Mouse (Mus musculus): ENCODE results near the gene Emid1. TPM values are rescaled to one million over a fixed set of nuclear protein-coding genes. Genes with fewer than 3 reads are reported as not detected.

Emid1 gene
- polyA plus RNA-seq, 1 experiment from 2014 or later, result 9.9 TPM

- DNase-seq (ENCODE audit: low spot score) (no peak), ATAC-seq (ENCODE audit: insufficient number of reproducible peaks, low FRiP score, low TSS enrichment, low read depth) (no peak)
- Histone ChIP-seq H3K27ac (replicated peaks; ENCODE audit: low read depth, low read length) (no peak overlapping the region), H3K9ac (ENCODE audit: low read length) (no peak overlapping the region), H3K4me1 (ENCODE audit: control insufficient read depth, insufficient read depth, low read length) (peaks cover 11% of the 10 kb centered on the region; the same call in 1 of the 2 replicates), H3K9me3 (ENCODE audit: control insufficient read depth, low read length) (no peaks in the 10 kb centered on the region), H3K36me3 (ENCODE audit: control insufficient read depth, insufficient read depth, low read length) (no peaks in the 10 kb centered on the region), H3K4me3 (ENCODE audit: low read depth, low read length) (no peak overlapping the region), H3K27me3 (ENCODE audit: control insufficient read depth, insufficient read depth, low read length) (no peaks in the 10 kb centered on the region), H3K4me2 (ENCODE audit: low read depth, severe bottlenecking) (no peak overlapping the region)
- 92% methylated on average over 4 of the region's 4 CpGs for WGBS
Measured at GRCm38 (mm10) chr11:5188170-5188569, 36.1 kb upstream of the Emid1 start.

GRCm38 (mm10) chr11:5184832-5185231 is 32.8 kb upstream of the Emid1 start:
- WGBS, result 83% methylated on average over 9 of the region's 9 CpGs
- no peak overlapping the region for H3K4me2 ChIP-seq (ENCODE audit: low read depth, severe bottlenecking)
- no peaks in the 10 kb centered on the region for H3K9me3 ChIP-seq (ENCODE audit: control insufficient read depth, low read length)
- H3K27me3 ChIP-seq (ENCODE audit: control insufficient read depth, insufficient read depth, low read length), result no peaks in the 10 kb centered on the region
- H3K4me1 ChIP-seq (ENCODE audit: control insufficient read depth, insufficient read depth, low read length), result 0 out of 2 replicates have a peak, but pooled peaks cover 7% of the 10 kb centered on the region
- H3K9ac ChIP-seq (ENCODE audit: low read length), result no peak overlapping the region
- ATAC-seq (ENCODE audit: insufficient number of reproducible peaks, low FRiP score, low TSS enrichment, low read depth) (no peak), DNase-seq (ENCODE audit: low spot score) (no peak)
- H3K4me3 ChIP-seq (ENCODE audit: low read depth, low read length), result no peak overlapping the region
- no peaks in the 10 kb centered on the region for H3K36me3 ChIP-seq (ENCODE audit: control insufficient read depth, insufficient read depth, low read length)
- H3K27ac ChIP-seq (replicated peaks; ENCODE audit: low read depth, low read length), result no peak overlapping the region; the same call in 1 of the 2 replicates

- Histone ChIP-seq H3K27me3 (ENCODE audit: control insufficient read depth, insufficient read depth, low read length) (no peaks in the 10 kb centered on the region), H3K9ac (ENCODE audit: low read length) (peak overlapping the region; percentile 35), H3K27ac (replicated peaks; ENCODE audit: low read depth, low read length) (peak overlapping the region; percentile 84; the same call in 1 of the 2 replicates), H3K4me1 (ENCODE audit: control insufficient read depth, insufficient read depth, low read length) (0 out of 2 replicates have a peak, but pooled peaks cover 7% of the 10 kb centered on the region), H3K36me3 (ENCODE audit: control insufficient read depth, insufficient read depth, low read length) (no peaks in the 10 kb centered on the region), H3K4me3 (ENCODE audit: low read depth, low read length) (no peak overlapping the region), H3K4me2 (ENCODE audit: low read depth, severe bottlenecking) (no peak overlapping the region; the same call in 1 of the 2 replicates), H3K9me3 (ENCODE audit: control insufficient read depth, low read length) (no peaks in the 10 kb centered on the region)
- 14% methylated on average over 9 of the region's 9 CpGs for WGBS
- DNase-seq (ENCODE audit: low spot score) (peak; percentile 63), ATAC-seq (ENCODE audit: insufficient number of reproducible peaks, low FRiP score, low TSS enrichment, low read depth) (peak; percentile 83)
Measured at GRCm38 (mm10) chr11:5184250-5184649, 32.2 kb upstream of the Emid1 start.

- no peaks in the 10 kb centered on the region for H3K36me3 ChIP-seq (ENCODE audit: control insufficient read depth, insufficient read depth, low read length)
- H3K4me1 ChIP-seq (ENCODE audit: control insufficient read depth, insufficient read depth, low read length), result 0 out of 2 replicates have a peak, but pooled peaks cover 7% of the 10 kb centered on the region
- no peaks in the 10 kb centered on the region for H3K27me3 ChIP-seq (ENCODE audit: control insufficient read depth, insufficient read depth, low read length)
- WGBS, result 68% methylated on average over 4 of the region's 4 CpGs
- ATAC-seq (ENCODE audit: insufficient number of reproducible peaks, low FRiP score, low TSS enrichment, low read depth) (no peak), DNase-seq (ENCODE audit: low spot score) (no peak)
- no peak overlapping the region for H3K4me2 ChIP-seq (ENCODE audit: low read depth, severe bottlenecking)
- H3K27ac ChIP-seq (replicated peaks; ENCODE audit: low read depth, low read length), result no peak overlapping the region
- no peak overlapping the region for H3K4me3 ChIP-seq (ENCODE audit: low read depth, low read length)
- H3K9me3 ChIP-seq (ENCODE audit: control insufficient read depth, low read length), result no peaks in the 10 kb centered on the region
- H3K9ac ChIP-seq (ENCODE audit: low read length), result no peak overlapping the region
Measured at GRCm38 (mm10) chr11:5182870-5183269, 30.8 kb upstream of the Emid1 start.

GRCm38 (mm10) chr11:5181850-5182404 is 29.9 kb upstream of the Emid1 start:
- H3K27me3 ChIP-seq (ENCODE audit: control insufficient read depth, insufficient read depth, low read length), result no peaks in the 10 kb centered on the region
- no peak overlapping the region for H3K4me3 ChIP-seq (ENCODE audit: low read depth, low read length)
- WGBS, result 22% methylated on average over 13 of the region's 13 CpGs
- DNase-seq (ENCODE audit: low spot score) (peak; percentile 95), ATAC-seq (ENCODE audit: insufficient number of reproducible peaks, low FRiP score, low TSS enrichment, low read depth) (no peak)
- no peak overlapping the region for H3K27ac ChIP-seq (replicated peaks; ENCODE audit: low read depth, low read length)
- H3K9ac ChIP-seq (ENCODE audit: low read length), result no peak overlapping the region
- H3K4me2 ChIP-seq (ENCODE audit: low read depth, severe bottlenecking), result no peak overlapping the region
- H3K4me1 ChIP-seq (ENCODE audit: control insufficient read depth, insufficient read depth, low read length), result 0 out of 2 replicates have a peak, but pooled peaks cover 7% of the 10 kb centered on the region
- no peaks in the 10 kb centered on the region for H3K9me3 ChIP-seq (ENCODE audit: control insufficient read depth, low read length)
- H3K36me3 ChIP-seq (ENCODE audit: control insufficient read depth, insufficient read depth, low read length), result no peaks in the 10 kb centered on the region

- Histone ChIP-seq H3K4me3 (ENCODE audit: low read depth, low read length) (no peak overlapping the region), H3K27ac (replicated peaks; ENCODE audit: low read depth, low read length) (no peak overlapping the region), H3K27me3 (ENCODE audit: control insufficient read depth, insufficient read depth, low read length) (no peaks in the 10 kb centered on the region), H3K9me3 (ENCODE audit: control insufficient read depth, low read length) (no peaks in the 10 kb centered on the region), H3K9ac (ENCODE audit: low read length) (no peak overlapping the region), H3K4me1 (ENCODE audit: control insufficient read depth, insufficient read depth, low read length) (0 out of 2 replicates have a peak, but pooled peaks cover 5% of the 10 kb centered on the region), H3K36me3 (ENCODE audit: control insufficient read depth, insufficient read depth, low read length) (no peaks in the 10 kb centered on the region), H3K4me2 (ENCODE audit: low read depth, severe bottlenecking) (no peak overlapping the region)
- ATAC-seq (ENCODE audit: insufficient number of reproducible peaks, low FRiP score, low TSS enrichment, low read depth) (no peak), DNase-seq (ENCODE audit: low spot score) (no peak)
- WGBS, result 43% methylated on average over 8 of the region's 8 CpGs
Measured at GRCm38 (mm10) chr11:5179391-5179790, 27.3 kb upstream of the Emid1 start.

- WGBS, result 71% methylated on average over 12 of the region's 12 CpGs
- Histone ChIP-seq H3K4me3 (ENCODE audit: low read depth, low read length) (no peak overlapping the region), H3K9me3 (ENCODE audit: control insufficient read depth, low read length) (no peaks in the 10 kb centered on the region), H3K4me1 (ENCODE audit: control insufficient read depth, insufficient read depth, low read length) (no peaks in the 10 kb centered on the region), H3K9ac (ENCODE audit: low read length) (no peak overlapping the region), H3K27ac (replicated peaks; ENCODE audit: low read depth, low read length) (no peak overlapping the region), H3K27me3 (ENCODE audit: control insufficient read depth, insufficient read depth, low read length) (no peaks in the 10 kb centered on the region), H3K4me2 (ENCODE audit: low read depth, severe bottlenecking) (no peak overlapping the region), H3K36me3 (ENCODE audit: control insufficient read depth, insufficient read depth, low read length) (no peaks in the 10 kb centered on the region)
- DNase-seq (ENCODE audit: low spot score), result no peak
- no peak for ATAC-seq (ENCODE audit: insufficient number of reproducible peaks, low FRiP score, low TSS enrichment, low read depth)
Measured at GRCm38 (mm10) chr11:5177171-5177570, 25.1 kb upstream of the Emid1 start.

GRCm38 (mm10) chr11:5176685-5177084 is 24.6 kb upstream of the Emid1 start:
- WGBS, result 79% methylated on average over 8 of the region's 8 CpGs
- no peak overlapping the region for H3K4me3 ChIP-seq (ENCODE audit: low read depth, low read length)
- DNase-seq (ENCODE audit: low spot score) (no peak), ATAC-seq (ENCODE audit: insufficient number of reproducible peaks, low FRiP score, low TSS enrichment, low read depth) (no peak)
- H3K9me3 ChIP-seq (ENCODE audit: control insufficient read depth, low read length), result no peaks in the 10 kb centered on the region
- H3K4me2 ChIP-seq (ENCODE audit: low read depth, severe bottlenecking), result no peak overlapping the region
- H3K27ac ChIP-seq (replicated peaks; ENCODE audit: low read depth, low read length), result no peak overlapping the region
- no peaks in the 10 kb centered on the region for H3K4me1 ChIP-seq (ENCODE audit: control insufficient read depth, insufficient read depth, low read length)
- no peaks in the 10 kb centered on the region for H3K36me3 ChIP-seq (ENCODE audit: control insufficient read depth, insufficient read depth, low read length)
- no peaks in the 10 kb centered on the region for H3K27me3 ChIP-seq (ENCODE audit: control insufficient read depth, insufficient read depth, low read length)
- H3K9ac ChIP-seq (ENCODE audit: low read length), result no peak overlapping the region

GRCm38 (mm10) chr11:5175866-5176265 is 23.8 kb upstream of the Emid1 start:
- no peak for ATAC-seq (ENCODE audit: insufficient number of reproducible peaks, low FRiP score, low TSS enrichment, low read depth)
- H3K9ac ChIP-seq (ENCODE audit: low read length), result no peak overlapping the region
- DNase-seq (ENCODE audit: low spot score), result no peak
- no peaks in the 10 kb centered on the region for H3K27me3 ChIP-seq (ENCODE audit: control insufficient read depth, insufficient read depth, low read length)
- H3K27ac ChIP-seq (replicated peaks; ENCODE audit: low read depth, low read length), result no peak overlapping the region
- no peaks in the 10 kb centered on the region for H3K36me3 ChIP-seq (ENCODE audit: control insufficient read depth, insufficient read depth, low read length)
- no peak overlapping the region for H3K4me3 ChIP-seq (ENCODE audit: low read depth, low read length)
- 84% methylated on average over 2 of the region's 2 CpGs for WGBS
- no peak overlapping the region for H3K4me2 ChIP-seq (ENCODE audit: low read depth, severe bottlenecking)
- no peaks in the 10 kb centered on the region for H3K9me3 ChIP-seq (ENCODE audit: control insufficient read depth, low read length)
- no peaks in the 10 kb centered on the region for H3K4me1 ChIP-seq (ENCODE audit: control insufficient read depth, insufficient read depth, low read length)
